Mouse (Mus musculus): ENCODE results near the gene Taok3.

DNA sequence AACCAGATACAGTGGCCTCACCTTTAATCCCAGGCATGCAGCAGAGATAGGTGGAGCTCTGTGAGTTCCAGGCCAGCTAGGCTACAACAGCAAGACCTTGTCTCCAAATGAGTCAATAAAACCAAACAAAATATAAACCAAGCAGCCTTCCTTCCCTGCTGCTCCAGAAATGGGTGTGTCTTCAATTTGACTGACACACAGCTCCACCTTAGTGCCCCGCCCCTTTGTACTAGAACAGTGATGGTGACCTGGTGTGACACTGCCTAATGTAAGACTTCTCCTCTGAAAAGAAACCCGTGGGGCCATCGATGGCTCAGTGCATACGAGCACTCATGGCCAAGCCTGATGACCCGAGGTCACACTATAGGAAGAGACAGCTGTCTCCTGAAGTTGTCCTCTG, 116.6 kb downstream of the Taok3 start:
- TF ChIP-seq MAX (IDR thresholded peaks at IDR 0.05; ENCODE audit: low read length), result no peak
- TF ChIP-seq CTCF (conservative IDR thresholded peaks at IDR 0.05 in 1 of 2, IDR thresholded peaks at IDR 0.05 in 1 of 2; ENCODE audit: low read depth in 2 of 2, low read length in 2 of 2), result no peak
- TF ChIP-seq RCOR1 (conservative IDR thresholded peaks at IDR 0.05; ENCODE audit: low read depth, low read length), result no peak
- no peak for TF ChIP-seq JUN (IDR thresholded peaks at IDR 0.05; ENCODE audit: insufficient read depth, low read depth, low read length)
- no peak for TF ChIP-seq KAT2A (IDR thresholded peaks at IDR 0.05; ENCODE audit: insufficient replicate concordance, low read length)
